Mouse (Mus musculus) left cerebral cortex, postnatal 36 days (tissue): ENCODE data around the gene Cyp2c70. TPM values are rescaled to one million over a fixed set of nuclear protein-coding genes. Genes with fewer than 3 reads are reported as not detected.

ENCODE experiments used
- total RNA-seq, 2 experiments: library from RNA; stranded (reverse); gene quantifications; 2 replicates each; pipeline ENCODE4 v1.2.3; 2021

The Cyp2c70 gene
- total RNA-seq, 2 experiments from 2014 or later = 1.5 to 2.2 TPM

Other genes starting within 250 kb of the Cyp2c70 start
- not detected for gene Cyp2c37, start 194.9 kb downstream of the Cyp2c70 start, total RNA-seq
- gene Cyp2c54, start 113.5 kb downstream of the Cyp2c70 start, total RNA-seq = not detected
- gene Cyp2c50, start 97.6 kb downstream of the Cyp2c70 start, total RNA-seq = not detected
- gene Pdlim1, start 84.5 kb upstream of the Cyp2c70 start, total RNA-seq = 10 to 100 TPM; 16.1 to 21.2 TPM